9 mouse cellular contexts compared by ENCODE assay signal in the genomic region with DNA sequence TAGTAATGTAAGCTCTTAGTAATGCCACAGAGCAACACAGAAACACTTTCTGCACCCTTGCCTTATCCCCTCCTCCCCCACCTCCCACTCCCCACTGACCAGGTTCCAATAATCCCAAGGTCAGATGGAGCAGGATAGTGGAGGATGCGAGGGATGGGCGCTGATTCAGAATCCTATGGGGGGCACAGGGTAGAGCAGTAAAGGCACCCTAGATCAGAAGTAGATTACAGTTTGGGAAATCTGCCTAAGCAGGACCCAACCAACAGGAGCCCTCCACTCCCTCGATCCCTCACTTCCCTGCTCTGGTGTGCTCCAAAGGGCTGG. TPM values are rescaled to one million over a fixed set of nuclear protein-coding genes. Genes with fewer than 3 reads are reported as not detected.
DNase-seq lines count a peak whose midpoint lies in the region; ATAC-seq and TF ChIP-seq lines count a peak whose summit lies in the region.
"Had no signal": no experiment of that assay in that cellular context is flagged by ENCODE, and none has a peak within 500 bp of the region (broad histone marks: within the 10 kb centered on the region; RNA-seq: fewer than 3 reads in every experiment).

No protein-coding gene starts in this region.

- H3K4me3 ChIP-seq in heart, postnatal 0 days (ENCODE audit: low read depth, low read length), result peak overlapping the region; percentile 55
- H3K4me3 ChIP-seq in bone marrow macrophage, adult 2 months (ENCODE audit: insufficient read depth, low read length), result peak overlapping the region; percentile 11
- peak overlapping the region; percentile 70 for H3K4me3 ChIP-seq in hindbrain, embryonic 10.5 days
- peak overlapping the region; percentile 61 for H3K4me3 ChIP-seq in midbrain, embryonic 10.5 days

- TF ChIP-seq POLR2A in bone marrow macrophage, adult 2 months (IDR thresholded peaks at IDR 0.05; ENCODE audit: borderline replicate concordance, low read depth, low read length), result no peak

- peak overlapping the region; percentile 92 for H3K4me2 ChIP-seq in heart, postnatal 0 days (ENCODE audit: low read depth, low read length)

- no peak for ATAC-seq in heart, postnatal 0 days (ENCODE audit: insufficient read depth, low read depth)

- H3K36me3 ChIP-seq in heart, postnatal 0 days (replicated peaks; ENCODE audit: control insufficient read depth, insufficient read depth, low read length), result no peaks in the 10 kb centered on the region
- no peaks in the 10 kb centered on the region for H3K36me3 ChIP-seq in hindbrain, embryonic 10.5 days
- no peaks in the 10 kb centered on the region for H3K36me3 ChIP-seq in midbrain, embryonic 10.5 days

- H3K9me3 ChIP-seq in heart, postnatal 0 days (replicated peaks; ENCODE audit: control insufficient read depth, low read length), result no peaks in the 10 kb centered on the region
- H3K9me3 ChIP-seq in hindbrain, embryonic 10.5 days, result no peaks in the 10 kb centered on the region
- no peaks in the 10 kb centered on the region for H3K9me3 ChIP-seq in midbrain, embryonic 10.5 days (replicated peaks)

- H3K27ac ChIP-seq in heart, postnatal 0 days (ENCODE audit: low read depth), result no peak overlapping the region
- H3K27ac ChIP-seq in bone marrow macrophage, adult 2 months (ENCODE audit: insufficient read depth, low read depth, low read length), result no peak overlapping the region
- H3K27ac ChIP-seq in hindbrain, embryonic 10.5 days, result peak overlapping the region; percentile 89
- peak overlapping the region; percentile 84 for H3K27ac ChIP-seq in midbrain, embryonic 10.5 days (replicated peaks)

- peaks cover 51% of the 10 kb centered on the region for H3K27me3 ChIP-seq in heart, postnatal 0 days (ENCODE audit: control insufficient read depth, insufficient read depth, low read length)
- H3K27me3 ChIP-seq in hindbrain, embryonic 10.5 days (ENCODE audit: insufficient read depth, poor library complexity, severe bottlenecking), result peaks cover 78% of the 10 kb centered on the region
- peaks cover 80% of the 10 kb centered on the region for H3K27me3 ChIP-seq in midbrain, embryonic 10.5 days (ENCODE audit: low read depth, poor library complexity, severe bottlenecking)

- DNase-seq in heart, postnatal 0 days (ENCODE audit: low spot score), result no peak
- no peak for DNase-seq in heart, postnatal 4 days
- DNase-seq in hindbrain, embryonic 10.5 days (ENCODE audit: low spot score), result no peak
- DNase-seq in midbrain, embryonic 10.5 days (ENCODE audit: low spot score), result no peak
- no peak for DNase-seq in layer of hippocampus, postnatal 25 days (ENCODE audit: extremely low spot score in 1 of 2, low spot score in 1 of 2)
- no peak for DNase-seq in gastrocnemius, adult 18-20 months (ENCODE audit: low spot score)
- no peak for DNase-seq in cerebellum, adult 11 months

- peaks cover 10% of the 10 kb centered on the region for H3K4me1 ChIP-seq in heart, postnatal 0 days (ENCODE audit: control insufficient read depth, insufficient read depth)
- H3K4me1 ChIP-seq in bone marrow macrophage, adult 2 months (ENCODE audit: control insufficient read depth, insufficient read depth, low read length), result peaks cover 3% of the 10 kb centered on the region; the same call in 1 of the 2 replicates
- peaks cover 24% of the 10 kb centered on the region for H3K4me1 ChIP-seq in hindbrain, embryonic 10.5 days (replicated peaks)
- peaks cover 25% of the 10 kb centered on the region for H3K4me1 ChIP-seq in midbrain, embryonic 10.5 days

- no peak for TF ChIP-seq CTCF in heart, postnatal 0 days (IDR thresholded peaks at IDR 0.05; ENCODE audit: low read depth)
- no peak for TF ChIP-seq CTCF in bone marrow macrophage, adult 2 months (IDR thresholded peaks at IDR 0.05; ENCODE audit: low read depth, low read length)

- TF ChIP-seq EP300 in heart, postnatal 0 days (IDR thresholded peaks at IDR 0.05; ENCODE audit: low read depth), result no peak

- 0 out of 2 replicates have a peak overlapping the region, but pooled peaks have one; percentile 29 for H3K9ac ChIP-seq in heart, postnatal 0 days (replicated peaks; ENCODE audit: low read depth, low read length)

- 8% methylated on average over 3 of the region's 3 CpGs for WGBS in heart, postnatal 0 days
- WGBS in hindbrain, embryonic 10.5 days, result 3% methylated on average over 3 of the region's 3 CpGs
- WGBS in midbrain, embryonic 10.5 days, result 0% methylated on average over 3 of the region's 3 CpGs

RNA-seq across cellular contexts. Expression of a gene that starts 0.4 kb away (rescaled TPM):
- not detected in 2 replicates for total RNA-seq in heart, postnatal 0 days (2014; rRNA removed; ENCODE audit: low replicate concordance)
- polyA plus RNA-seq in heart, postnatal 0 days (2015; fragmentation: Nextera tagmentation; extraction: Ambion mirVana), result 0.07 TPM in 1 of 2 replicates, not detected in the other
- total RNA-seq in heart, postnatal 4 days (2021), result not detected
- not detected in 2 replicates for polyA plus RNA-seq in bone marrow macrophage, adult 2 months (2012; ENCODE audit: insufficient read depth, insufficient read length, missing spikeins)
- polyA plus RNA-seq in hindbrain, embryonic 10.5 days (2016; fragmentation: Nextera tagmentation; extraction: Ambion mirVana), result 0.77 and 1.2 TPM in 2 replicates
- 0.60 and 1.1 TPM in 2 replicates for polyA plus RNA-seq in midbrain, embryonic 10.5 days (2016; fragmentation: Nextera tagmentation; extraction: Ambion mirVana)
- 10 to 100 TPM; 64.2 to 66.6 TPM for total RNA-seq in layer of hippocampus, postnatal 25 days (2021)
- not detected for total RNA-seq in gastrocnemius, adult 18-20 months (2021)
- total RNA-seq: MEL had no signal

Comparison
In these comparisons a context has a peak if more than half of its experiments do, and no peak if none do; other contexts are left out.
1. H3K27ac ChIP-seq: peak in hindbrain, embryonic 10.5 days (single experiment) and midbrain, embryonic 10.5 days (single experiment); none in heart, postnatal 0 days (single experiment) and bone marrow macrophage, adult 2 months (single experiment).
2. H3K4me3 ChIP-seq: peak in every context shown above with its lines; median percentile 70 in hindbrain, embryonic 10.5 days; 61 in midbrain, embryonic 10.5 days; 55 in heart, postnatal 0 days; 11 in bone marrow macrophage, adult 2 months.
3. RNA of a gene that starts 0.4 kb away (total RNA-seq): 64.2 to 66.6 TPM in layer of hippocampus, postnatal 25 days; not detected in heart, postnatal 4 days, not detected in gastrocnemius, adult 18-20 months and not detected in heart, postnatal 0 days; every median in the first group is over 10 times any median in the second.